Mouse (Mus musculus) forebrain, embryonic 11.5 days (tissue): ENCODE results near the gene Gm4952. TPM values are rescaled to one million over a fixed set of nuclear protein-coding genes. Genes with fewer than 3 reads are reported as not detected.

ENCODE experiments used
- ATAC-seq: fragments of 200-750 bp; cut with Nextera tagmentation; replicated peaks from 2 replicates; pipeline ENCODE4 v1.8.0; 2017; ENCODE audit warnings: moderate TSS enrichment; ENCODE audit not compliant: low FRiP score
- DNase-seq: peaks from one replicate; pipeline ENCODE4 v3.0.0-alpha.2; 2017; ENCODE audit warnings: low spot score
- H3K27ac ChIP-seq: fragments of 300-500 bp; sonication (generic); 2 replicates; pipeline ENCODE4 v1.5.1; 2014; ENCODE audit warnings: low read depth, low read length
- H3K27me3 ChIP-seq: fragments of 300-500 bp; sonication (generic); 2 replicates; pipeline ENCODE4 v1.6.1; 2014; ENCODE audit warnings: mild to moderate bottlenecking, low read length, mixed read lengths; ENCODE audit not compliant: control insufficient read depth, insufficient read depth
- H3K36me3 ChIP-seq: fragments of 300-500 bp; sonication (generic); 2 replicates; pipeline ENCODE4 v1.6.1; 2014; ENCODE audit warnings: mild to moderate bottlenecking, low read length, moderate library complexity, mixed read lengths; ENCODE audit not compliant: control insufficient read depth, insufficient read depth
- H3K4me1 ChIP-seq: fragments of 300-500 bp; sonication (generic); replicated peaks from 2 replicates; pipeline ENCODE4 v1.6.1; 2014; ENCODE audit warnings: low read length, mixed read lengths; ENCODE audit not compliant: control insufficient read depth, insufficient read depth
- H3K4me2 ChIP-seq: fragments of 300-500 bp; sonication (generic); 2 replicates; pipeline ENCODE4 v1.6.1; 2014; ENCODE audit warnings: low read depth, mild to moderate bottlenecking, low read length, moderate library complexity, mixed read lengths; ENCODE audit not compliant: severe bottlenecking
- H3K4me3 ChIP-seq: fragments of 300-500 bp; sonication (generic); 2 replicates; pipeline ENCODE4 v1.5.1; 2014; ENCODE audit warnings: low read depth, low read length
- H3K9ac ChIP-seq: fragments of 300-500 bp; sonication (generic); 2 replicates; pipeline ENCODE4 v1.6.1; 2014; ENCODE audit warnings: low read length
- H3K9me3 ChIP-seq: fragments of 300-500 bp; sonication (generic); 2 replicates; pipeline ENCODE4 v1.6.1; 2016; ENCODE audit warnings: low read length, mixed read lengths; ENCODE audit not compliant: control insufficient read depth
- WGBS: fragments of 180-500 bp; shearing (Covaris S2); extraction: QIAGEN DNeasy Blood & Tissue Kit; methylation state at CpG from one replicate; pipeline ENCODE4 v1.1.7; 2014; 5-methylcytosine and 5-hydroxymethylcytosine counted together
- polyA plus RNA-seq: library from polyadenylated mRNA; unstranded; fragments of >200 nt; fragmentation: Nextera tagmentation; extraction: Ambion mirVana; gene quantifications from 2 replicates; pipeline ENCODE4 v1.2.1, GENCODE M21; 2014

Gene Gm4952
- polyA plus RNA-seq, result not detected in 2 replicates

GRCm38 (mm10) chr19:12599674-12600073, at the start of gene Gm4952:
TSS of gene Gm4952 (plus strand) at chr19:12599974.
- Histone ChIP-seq H3K27ac (no peak within 1 kb of the TSS), H3K9ac (no peak within 1 kb of the TSS), H3K27me3 (no peaks in the 10 kb centered on the region), H3K4me1 (no peaks in the 10 kb centered on the region), H3K4me2 (no peak within 1 kb of the TSS), H3K9me3 (no peaks in the 10 kb centered on the region), H3K36me3 (no peaks in the 10 kb centered on the region), H3K4me3 (no peak within 1 kb of the TSS)
- 67% methylated on average over 1 of the region's 1 CpGs for WGBS
- DNase-seq, result no peak
- no peak for ATAC-seq

- no peak overlapping the region for H3K4me2 ChIP-seq
- no peaks in the 10 kb centered on the region for H3K9me3 ChIP-seq
- ATAC-seq, result no peak
- H3K27ac ChIP-seq, result no peak overlapping the region
- H3K27me3 ChIP-seq, result no peaks in the 10 kb centered on the region
- H3K4me1 ChIP-seq, result no peaks in the 10 kb centered on the region
- H3K36me3 ChIP-seq, result no peaks in the 10 kb centered on the region
- H3K4me3 ChIP-seq, result no peak overlapping the region
- no peak overlapping the region for H3K9ac ChIP-seq
- 70% methylated on average over 5 of the region's 5 CpGs for WGBS
- no peak for DNase-seq
Measured at GRCm38 (mm10) chr19:12550005-12550942, 49.5 kb upstream of the Gm4952 start.

GRCm38 (mm10) chr19:12556293-12556692, 43.5 kb upstream of the Gm4952 start:
- Histone ChIP-seq H3K9ac (no peak overlapping the region), H3K4me3 (no peak overlapping the region), H3K36me3 (no peaks in the 10 kb centered on the region), H3K27ac (no peak overlapping the region), H3K4me2 (no peak overlapping the region), H3K9me3 (no peaks in the 10 kb centered on the region), H3K27me3 (no peaks in the 10 kb centered on the region), H3K4me1 (no peaks in the 10 kb centered on the region)
- no peak for ATAC-seq
- no peak for DNase-seq
- 91% methylated on average over 2 of the region's 2 CpGs for WGBS

GRCm38 (mm10) chr19:12558219-12558618, 41.6 kb upstream of the Gm4952 start:
- WGBS, result 86% methylated on average over 4 of the region's 4 CpGs

GRCm38 (mm10) chr19:12564197-12564596, 35.6 kb upstream of the Gm4952 start:
- Histone ChIP-seq H3K9ac (no peak overlapping the region), H3K4me2 (no peak overlapping the region), H3K9me3 (no peaks in the 10 kb centered on the region), H3K36me3 (no peaks in the 10 kb centered on the region), H3K4me3 (no peak overlapping the region), H3K27ac (no peak overlapping the region), H3K27me3 (no peaks in the 10 kb centered on the region), H3K4me1 (no peaks in the 10 kb centered on the region)
- ATAC-seq, result no peak
- DNase-seq, result no peak

More at GRCm38 (mm10) chr19:12558219-12558618, 41.6 kb upstream of the Gm4952 start:
- Histone ChIP-seq H3K4me2 (no peak overlapping the region), H3K9ac (no peak overlapping the region), H3K36me3 (no peaks in the 10 kb centered on the region), H3K27me3 (no peaks in the 10 kb centered on the region), H3K9me3 (no peaks in the 10 kb centered on the region), H3K27ac (no peak overlapping the region), H3K4me1 (no peaks in the 10 kb centered on the region), H3K4me3 (no peak overlapping the region)
- ATAC-seq (no peak), DNase-seq (no peak)

GRCm38 (mm10) chr19:12567011-12567410, 32.8 kb upstream of the Gm4952 start:
- no peaks in the 10 kb centered on the region for H3K27me3 ChIP-seq
- no peak for ATAC-seq
- WGBS, result 78% methylated on average over 4 of the region's 4 CpGs
- no peak overlapping the region for H3K9ac ChIP-seq
- no peaks in the 10 kb centered on the region for H3K4me1 ChIP-seq
- no peak overlapping the region for H3K4me2 ChIP-seq
- DNase-seq, result no peak
- no peak overlapping the region for H3K27ac ChIP-seq
- no peaks in the 10 kb centered on the region for H3K9me3 ChIP-seq
- no peak overlapping the region for H3K4me3 ChIP-seq
- H3K36me3 ChIP-seq, result no peaks in the 10 kb centered on the region

- H3K9me3 ChIP-seq, result no peaks in the 10 kb centered on the region
- H3K9ac ChIP-seq, result no peak overlapping the region
- no peak for DNase-seq
- H3K36me3 ChIP-seq, result no peaks in the 10 kb centered on the region
- no peak for ATAC-seq
- H3K4me3 ChIP-seq, result no peak overlapping the region
- 64% methylated on average over 2 of the region's 2 CpGs for WGBS
- no peaks in the 10 kb centered on the region for H3K27me3 ChIP-seq
- H3K4me1 ChIP-seq, result peaks cover 2% of the 10 kb centered on the region
- H3K27ac ChIP-seq, result no peak overlapping the region
- H3K4me2 ChIP-seq, result no peak overlapping the region
Measured at GRCm38 (mm10) chr19:12570866-12571265, 28.9 kb upstream of the Gm4952 start.

GRCm38 (mm10) chr19:12571687-12572086, 28.1 kb upstream of the Gm4952 start:
- no peak overlapping the region for H3K4me3 ChIP-seq
- ATAC-seq (no peak), DNase-seq (no peak)
- H3K27ac ChIP-seq, result no peak overlapping the region
- H3K4me1 ChIP-seq, result peaks cover 2% of the 10 kb centered on the region
- 87% methylated on average over 1 of the region's 1 CpGs for WGBS
- H3K36me3 ChIP-seq, result no peaks in the 10 kb centered on the region
- H3K9ac ChIP-seq, result no peak overlapping the region
- no peak overlapping the region for H3K4me2 ChIP-seq
- no peaks in the 10 kb centered on the region for H3K9me3 ChIP-seq
- H3K27me3 ChIP-seq, result no peaks in the 10 kb centered on the region
